Mouse (Mus musculus): ENCODE measurements around the gene Gm281. TPM values are rescaled to one million over a fixed set of nuclear protein-coding genes. Genes with fewer than 3 reads are reported as not detected.
"Not testable (repeated sequence)": the region's sequence is repeated elsewhere in the genome, so short reads cannot be mapped to it uniquely, and the experiment has no call there.

The Gm281 gene
- not detected in 2 replicates for total RNA-seq (2014; fragmentation: Nextera tagmentation)
- total RNA-seq (2017) = not detected in 2 replicates

DNA sequence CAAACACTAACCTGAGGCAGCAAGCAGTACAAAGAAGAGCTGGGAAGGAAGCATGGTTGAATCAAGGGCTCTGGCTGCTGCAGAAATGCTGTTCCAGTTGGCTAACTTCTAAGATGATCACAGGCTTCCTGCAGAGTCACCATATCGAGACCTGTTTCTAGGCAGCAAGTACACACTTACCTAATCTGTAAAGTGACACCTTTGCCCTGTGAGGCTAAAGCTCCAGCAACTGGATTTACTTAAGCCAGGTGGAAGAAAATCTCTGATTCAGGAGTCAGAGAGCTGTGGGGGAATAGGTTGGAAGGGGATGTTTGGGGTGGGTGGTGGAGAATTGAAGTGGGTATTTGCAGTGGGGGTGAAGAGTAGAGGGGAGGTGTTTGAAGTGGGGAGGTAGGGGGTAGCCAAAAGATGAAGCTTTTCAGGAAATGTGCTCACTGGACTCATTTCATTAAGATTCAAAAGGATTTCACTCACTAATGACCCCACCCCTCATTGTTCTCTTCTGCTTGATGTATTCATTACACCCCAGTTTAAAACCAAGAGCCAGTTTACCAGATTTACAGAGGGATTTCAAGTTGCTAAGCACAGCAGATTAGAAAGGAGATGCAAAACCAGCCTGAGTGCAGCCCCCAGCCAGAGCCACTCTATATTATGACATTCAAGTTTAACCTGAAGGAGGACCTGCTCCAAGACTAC is at the start of gene Gm281:
TSS of gene Gm281 (minus strand) at position 92 of the 696 bp plus-strand sequence.
- ATAC-seq (replicated peaks; ENCODE audit: low FRiP score, low TSS enrichment, poor library complexity, severe bottlenecking) = no peak

DNA sequence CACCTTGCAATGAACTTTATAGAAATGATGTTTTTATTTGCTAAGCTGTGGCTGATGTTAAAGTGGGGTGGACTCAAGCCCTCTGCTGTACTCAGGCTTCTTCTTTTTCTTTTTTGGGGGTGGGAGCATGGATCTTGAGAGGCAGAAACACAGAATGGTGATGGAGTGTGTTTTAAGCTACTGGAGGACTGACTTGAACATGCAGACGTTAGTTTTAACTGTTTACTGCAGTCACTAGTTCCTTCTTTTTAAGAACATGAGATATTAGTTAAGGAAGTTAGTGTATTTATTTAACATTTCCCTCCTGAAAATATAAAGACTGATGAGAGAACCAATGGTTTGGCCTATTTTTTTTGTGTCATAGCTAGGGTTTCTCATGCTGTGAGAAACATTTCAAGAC is 49.2 kb upstream of the Gm281 start:
- no peak for ATAC-seq (replicated peaks; ENCODE audit: low FRiP score, low TSS enrichment, poor library complexity, severe bottlenecking)

DNA sequence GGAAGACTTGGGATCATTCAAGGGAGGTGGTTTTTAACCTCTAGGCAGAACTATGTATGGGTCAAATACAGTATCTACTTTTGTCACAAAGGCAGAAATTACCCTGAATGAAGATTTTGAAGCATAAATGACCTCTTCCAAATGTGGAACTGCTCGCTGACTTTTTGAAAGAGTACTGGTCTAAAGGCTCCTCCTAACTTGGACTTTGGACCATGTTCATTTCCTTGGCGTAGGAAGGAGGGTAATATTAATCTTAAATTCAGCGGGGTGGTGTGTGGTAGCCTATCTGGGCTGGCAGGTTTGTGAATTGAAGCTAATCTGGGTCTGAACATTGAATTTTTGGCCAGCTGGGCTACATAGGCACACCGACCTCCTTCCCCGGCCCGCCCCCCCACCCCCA is 48.2 kb upstream of the Gm281 start:
- peak; percentile 62 for ATAC-seq (replicated peaks; ENCODE audit: low FRiP score, low TSS enrichment, poor library complexity, severe bottlenecking)

DNA sequence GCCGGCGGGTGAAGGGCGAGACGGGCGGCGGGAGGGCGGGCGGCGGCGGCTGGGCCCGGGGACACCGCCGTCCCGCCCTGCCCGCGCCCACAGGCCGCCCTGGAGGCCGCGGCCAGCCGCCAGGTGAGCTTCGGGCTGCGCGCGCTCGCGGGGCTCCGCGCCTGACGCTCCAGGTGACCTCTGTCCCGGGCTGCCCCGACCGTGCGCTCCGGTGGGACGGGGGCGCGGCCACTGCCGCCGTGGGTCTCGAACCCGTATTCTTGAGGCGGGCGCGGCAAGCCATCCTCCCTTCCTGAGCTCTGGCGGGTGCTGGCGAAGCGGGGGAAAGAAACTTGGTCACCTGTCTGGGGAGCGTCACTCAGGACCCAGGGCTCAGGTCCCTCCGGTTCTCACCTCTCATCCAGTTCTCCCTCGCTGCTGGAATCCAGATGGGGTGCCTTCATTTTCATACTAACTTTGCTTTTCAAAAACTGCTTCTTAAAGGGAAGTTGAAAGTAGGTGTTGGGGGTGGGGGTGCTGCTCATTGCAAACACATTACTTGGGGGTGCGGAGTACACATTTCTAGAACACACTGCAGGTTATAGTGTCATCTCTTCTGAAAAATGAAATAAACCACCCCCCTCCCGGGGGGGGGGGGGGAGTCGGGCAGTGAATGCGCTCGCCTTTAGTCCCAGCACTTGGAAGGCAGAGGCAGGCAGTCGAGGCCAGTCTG is 47.3 kb upstream of the Gm281 start, which contains the start of the genes Atxn7 and Thoc7:
TSS of gene Atxn7 (plus strand) at position 40 of the 712 bp plus-strand sequence.
TSS of gene Thoc7 (minus strand) at position 452 of the 712 bp plus-strand sequence.
- peak; percentile 18; the same call in 1 of the 2 replicates for ATAC-seq (replicated peaks; ENCODE audit: low FRiP score, low TSS enrichment, poor library complexity, severe bottlenecking)

DNA sequence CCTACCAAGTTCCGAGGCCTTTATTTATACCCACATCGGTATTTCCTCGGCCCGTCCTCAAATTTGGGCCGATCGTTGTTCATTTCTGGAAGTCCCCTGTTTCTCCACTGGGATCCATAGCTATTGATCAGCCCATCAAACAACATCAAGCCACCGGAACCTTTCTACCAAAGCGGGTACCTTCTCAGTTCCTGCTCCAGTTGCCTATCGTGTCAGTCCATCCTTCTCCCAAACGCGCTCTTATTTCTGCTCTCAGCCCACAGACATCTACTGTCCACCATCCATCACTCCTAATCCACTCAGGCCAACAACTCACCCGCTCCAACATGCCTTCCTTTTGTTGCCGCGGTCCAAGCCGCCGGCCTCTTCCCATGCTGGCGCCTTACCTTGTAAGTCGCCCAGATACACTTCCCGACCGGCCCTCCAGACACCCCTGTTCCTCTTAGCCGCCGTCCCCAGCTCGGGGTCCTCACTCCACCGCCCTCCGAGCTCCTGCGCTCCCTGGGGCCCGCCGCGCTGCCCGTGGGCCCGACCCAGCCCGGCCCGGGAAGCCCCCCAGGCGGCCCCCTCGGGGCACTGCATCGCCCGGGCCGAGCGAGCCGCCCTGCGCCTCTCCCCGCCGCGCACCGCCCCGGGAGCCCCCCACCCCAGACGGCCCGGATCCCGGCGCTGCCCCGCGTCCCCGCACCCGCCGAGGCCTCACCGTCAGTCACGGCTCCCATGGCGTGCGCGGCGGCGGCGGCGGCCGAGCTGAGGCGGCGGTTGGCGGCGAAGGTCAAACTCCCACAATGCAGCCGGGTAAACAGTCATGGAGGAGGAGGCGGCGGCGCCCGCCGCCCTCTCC is 46.4 kb upstream of the Gm281 start:
- ATAC-seq (replicated peaks; ENCODE audit: low FRiP score, low TSS enrichment, poor library complexity, severe bottlenecking) = peak; percentile 40

DNA sequence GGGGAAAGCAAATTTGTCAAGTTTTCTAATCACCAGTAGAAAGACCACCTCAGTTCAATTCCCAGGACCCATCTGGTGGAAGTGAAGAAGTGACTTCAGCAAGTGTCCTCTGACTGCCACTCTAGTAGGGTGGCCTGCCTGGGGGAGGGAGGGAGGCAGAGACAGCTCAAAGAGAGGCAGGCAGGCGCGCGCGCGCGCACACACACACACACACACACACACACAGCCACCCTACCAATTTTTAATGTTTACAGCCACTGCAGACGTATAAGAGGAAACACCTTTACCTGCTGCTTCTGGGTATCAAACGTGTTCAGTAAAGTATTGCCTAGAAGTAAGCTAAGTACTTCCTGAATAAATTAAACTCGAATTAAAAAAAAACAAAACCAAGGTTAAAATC is 45.8 kb upstream of the Gm281 start:
- ATAC-seq (replicated peaks; ENCODE audit: low FRiP score, low TSS enrichment, poor library complexity, severe bottlenecking) = peak; percentile 54

DNA sequence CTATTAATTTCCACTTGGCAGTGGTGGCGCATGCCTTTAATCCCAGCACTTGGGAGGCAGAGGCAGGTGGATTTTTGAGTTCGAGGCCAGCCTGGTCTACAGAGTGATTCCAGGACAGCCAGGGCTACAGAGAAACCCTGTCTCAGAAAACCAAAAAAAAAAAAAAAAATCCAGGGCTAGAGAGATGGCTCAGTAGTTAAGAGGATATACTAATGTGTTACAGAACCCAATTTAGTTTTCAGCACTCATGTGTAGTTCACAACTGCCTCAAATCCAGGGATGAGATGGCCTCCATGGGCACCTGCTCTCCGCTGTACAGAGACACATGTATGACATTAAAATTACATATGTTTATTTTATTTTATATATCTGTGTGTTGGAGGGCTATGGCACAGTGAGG is 37.9 kb upstream of the Gm281 start:
- not testable (repeated sequence) for ATAC-seq (replicated peaks; ENCODE audit: low FRiP score, low TSS enrichment, poor library complexity, severe bottlenecking)

DNA sequence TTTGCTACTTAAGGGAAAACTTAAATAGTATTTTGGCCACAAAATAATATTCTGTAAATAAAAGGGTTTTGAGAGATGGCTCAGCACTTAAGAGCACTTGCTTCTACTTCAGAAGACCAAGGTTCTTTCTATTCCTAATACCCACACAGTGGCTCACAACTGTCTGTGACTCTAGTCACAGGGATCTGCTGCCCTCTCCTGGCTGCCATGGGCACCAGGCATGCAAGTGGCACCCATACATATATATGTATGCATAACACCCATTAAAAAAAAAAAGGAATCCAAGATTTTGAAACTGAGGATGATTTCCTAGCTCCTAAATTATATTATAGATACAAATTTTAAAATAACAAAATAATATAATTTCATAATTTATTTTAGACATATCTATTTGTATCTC is 36.1 kb upstream of the Gm281 start:
- ATAC-seq (replicated peaks; ENCODE audit: low FRiP score, low TSS enrichment, poor library complexity, severe bottlenecking) = peak; percentile 98

DNA sequence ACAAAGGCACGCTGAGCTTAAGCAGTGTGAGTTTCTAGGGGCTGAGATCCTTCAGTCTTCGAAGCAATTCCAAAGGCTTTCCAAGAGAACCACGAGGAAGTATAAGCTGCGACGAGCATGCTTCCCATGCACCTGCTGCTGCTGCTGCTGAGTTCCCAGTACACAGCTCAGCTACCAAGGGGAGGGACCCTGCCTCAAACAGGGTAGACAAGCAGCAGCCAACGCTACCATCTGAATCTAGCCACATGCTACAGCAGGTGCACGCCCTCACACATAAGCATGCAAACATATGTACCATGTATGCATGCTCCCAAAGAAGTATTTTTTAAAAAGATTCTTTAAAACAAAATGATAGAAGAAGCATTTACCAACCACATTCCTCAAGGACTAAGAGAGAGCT is 34.1 kb upstream of the Gm281 start:
- ATAC-seq (replicated peaks; ENCODE audit: low FRiP score, low TSS enrichment, poor library complexity, severe bottlenecking) = no peak

DNA sequence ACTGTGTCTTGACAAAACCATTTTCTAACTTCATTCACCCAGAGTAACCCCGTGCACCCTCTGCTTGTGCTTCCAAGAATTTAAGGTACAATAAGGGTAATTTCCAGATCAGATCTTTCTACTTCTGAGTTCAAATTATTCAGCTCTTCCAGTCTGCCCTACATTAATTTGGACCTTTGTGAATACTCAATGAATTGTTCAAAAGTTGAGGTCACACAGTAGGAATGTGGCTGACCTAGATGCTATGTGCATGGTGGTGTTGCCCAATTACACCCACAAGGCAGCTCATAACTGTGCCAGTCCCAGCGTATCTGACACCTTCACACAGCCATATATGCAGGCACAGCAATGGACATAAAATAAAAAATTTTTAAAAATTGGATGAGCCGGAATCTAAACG is 30.4 kb upstream of the Gm281 start:
- no peak for ATAC-seq (replicated peaks; ENCODE audit: low FRiP score, low TSS enrichment, poor library complexity, severe bottlenecking)

DNA sequence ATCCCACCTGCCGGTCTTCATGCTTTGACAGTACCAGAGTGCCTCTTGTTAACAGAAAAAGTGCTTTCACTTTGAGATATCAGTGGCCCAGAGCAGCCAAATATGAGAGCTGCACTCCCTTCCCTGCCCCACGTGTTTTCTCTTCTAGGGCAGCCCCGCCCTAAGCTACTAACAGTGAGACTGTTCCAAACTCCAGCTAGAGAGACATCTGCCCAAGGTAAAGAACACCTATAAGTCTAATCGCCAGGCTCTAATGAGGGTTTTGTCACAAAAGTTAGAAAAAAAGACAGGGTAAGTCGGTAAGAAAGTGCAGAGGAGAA is 19.7 kb upstream of the Gm281 start:
- peak; percentile 53 for ATAC-seq (replicated peaks; ENCODE audit: low FRiP score, low TSS enrichment, poor library complexity, severe bottlenecking)

DNA sequence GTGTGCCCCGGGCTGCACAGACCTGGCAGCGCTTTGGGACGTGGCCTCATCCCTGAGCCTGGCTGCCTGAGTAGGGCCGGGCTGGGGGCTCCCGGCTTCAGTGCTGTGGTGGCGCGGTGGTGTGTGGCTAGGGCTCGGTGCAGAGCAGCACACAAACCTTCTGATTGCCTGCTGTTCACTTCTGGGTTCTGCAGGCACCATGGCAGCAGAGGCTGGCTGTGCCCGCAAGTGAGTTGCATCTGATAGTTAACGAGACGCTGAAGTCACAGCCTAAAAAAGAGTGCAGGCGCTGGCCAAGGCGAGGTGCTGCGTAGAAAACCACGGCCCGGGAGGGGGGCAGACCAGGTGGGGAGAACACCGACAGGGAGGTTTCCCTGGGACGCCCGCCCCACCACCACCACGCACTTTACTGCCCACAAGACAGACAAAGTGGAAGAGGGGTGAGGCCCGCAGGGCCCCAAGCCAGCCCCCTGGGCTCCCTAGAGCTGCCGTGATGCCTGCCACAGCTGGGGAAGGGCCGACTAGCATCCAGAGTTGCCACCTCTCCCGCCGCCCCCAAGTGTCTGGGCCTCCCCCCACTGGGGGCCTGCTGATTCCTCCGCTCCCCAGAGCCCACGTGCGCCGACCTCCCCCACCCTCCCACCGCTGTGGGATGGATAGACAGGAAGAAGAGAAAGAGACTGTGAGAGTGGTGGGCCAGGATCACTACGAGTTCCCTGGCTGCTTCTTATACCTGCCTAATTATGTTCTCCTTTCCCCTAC is 19.2 kb upstream of the Gm281 start:
- ATAC-seq (replicated peaks; ENCODE audit: low FRiP score, low TSS enrichment, poor library complexity, severe bottlenecking) = peak; percentile 91

DNA sequence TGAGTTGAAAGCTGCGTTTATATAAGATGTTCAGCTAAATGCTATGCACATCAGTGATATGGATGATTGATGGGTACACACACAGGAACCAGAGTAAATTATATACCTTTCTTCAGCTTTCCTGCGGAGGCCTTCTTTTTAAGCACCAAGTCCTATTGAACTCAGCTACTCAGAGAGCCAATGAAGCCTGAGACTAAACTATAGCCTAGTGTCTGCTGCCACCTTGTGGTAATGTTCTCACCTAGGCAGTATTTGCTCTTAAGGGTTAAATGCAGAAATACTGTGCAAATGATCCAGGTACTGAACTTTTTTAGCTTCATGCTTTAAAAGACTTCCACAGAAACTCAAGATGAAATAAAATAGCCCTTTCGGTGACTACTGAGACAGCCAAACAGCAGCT is 3.4 kb upstream of the Gm281 start:
- peak; percentile 89 for ATAC-seq (replicated peaks; ENCODE audit: low FRiP score, low TSS enrichment, poor library complexity, severe bottlenecking)

DNA sequence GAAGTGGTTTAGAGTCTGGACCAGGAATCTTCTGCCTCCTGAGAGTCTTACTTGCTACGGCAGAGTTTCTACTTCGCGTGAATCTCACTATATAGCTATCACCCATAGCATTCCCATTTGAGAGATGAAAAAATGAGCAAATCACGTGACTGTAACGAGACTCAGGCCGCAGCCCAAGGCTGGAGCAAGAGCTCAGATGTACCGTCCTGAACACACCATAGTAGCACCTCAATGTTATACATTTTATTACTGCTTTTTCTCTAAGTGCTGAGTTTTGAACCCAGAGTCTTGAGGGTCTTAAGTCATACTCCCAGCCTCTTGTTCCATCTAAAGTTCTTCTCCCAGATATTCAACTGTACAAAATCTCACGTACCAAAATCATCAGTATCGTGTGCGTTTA is 2.9 kb upstream of the Gm281 start:
- ATAC-seq (replicated peaks; ENCODE audit: low FRiP score, low TSS enrichment, poor library complexity, severe bottlenecking) = no peak

DNA sequence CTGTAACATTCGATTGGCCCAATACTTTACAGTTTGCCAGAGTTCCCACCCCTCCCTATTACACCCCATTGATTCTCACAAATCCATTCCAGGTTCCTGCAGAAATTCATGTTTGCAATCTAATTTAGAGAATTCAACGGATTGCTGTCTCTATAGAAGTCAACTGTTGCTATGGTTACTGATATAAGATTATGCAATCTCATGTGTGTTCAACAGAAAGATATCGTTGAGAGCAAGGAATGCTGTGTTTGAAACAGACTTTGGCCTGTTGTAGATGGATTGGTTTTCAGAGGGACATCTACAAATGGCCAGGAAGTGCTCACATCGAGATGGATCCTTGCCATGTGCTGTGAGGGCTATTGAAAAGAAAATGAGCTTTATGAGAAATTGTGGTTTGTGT is 929 bp upstream of the Gm281 start:
- ATAC-seq (replicated peaks; ENCODE audit: low FRiP score, low TSS enrichment, poor library complexity, severe bottlenecking) = no peak

DNA sequence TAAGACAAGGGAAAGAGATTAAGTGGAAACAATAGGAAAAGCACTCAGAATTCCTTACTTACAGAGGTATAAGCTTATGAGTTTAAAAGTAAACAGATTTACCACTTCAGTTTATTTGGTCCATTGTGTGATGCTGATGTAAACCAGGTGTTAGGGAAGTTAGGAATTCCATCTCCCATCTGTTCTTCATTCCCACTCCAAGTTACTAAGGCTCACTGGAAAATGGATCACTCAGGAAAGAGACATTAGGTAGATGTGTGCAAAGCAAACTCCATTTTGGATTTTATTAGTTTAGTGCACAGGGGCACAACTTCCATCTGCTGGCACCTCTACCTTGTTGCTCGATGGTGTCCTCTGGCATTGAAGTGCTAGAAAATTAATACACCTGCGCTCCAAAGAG is 4.1 kb downstream of the Gm281 start:
- no peak for ATAC-seq (replicated peaks; ENCODE audit: low FRiP score, low TSS enrichment, poor library complexity, severe bottlenecking)

DNA sequence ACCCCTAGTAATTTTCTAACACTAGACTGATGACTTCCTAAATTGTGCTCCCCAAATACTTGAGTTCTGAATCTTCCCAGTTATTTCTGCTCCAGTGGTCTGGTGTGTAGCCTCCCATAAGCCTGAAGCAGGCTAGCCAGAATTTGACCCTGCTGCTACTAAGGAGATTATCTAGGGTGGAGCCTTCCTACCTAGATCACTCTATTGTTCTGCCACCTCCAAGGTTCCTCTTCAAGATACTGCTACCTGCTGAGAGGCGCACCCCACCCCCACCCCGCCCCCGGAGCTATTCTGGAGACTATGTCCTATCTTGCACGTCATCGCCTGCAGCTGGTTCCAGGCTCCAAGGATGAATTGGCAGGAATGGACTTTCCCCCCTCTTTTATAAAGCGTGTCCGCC is 7.1 kb downstream of the Gm281 start:
- ATAC-seq (replicated peaks; ENCODE audit: low FRiP score, low TSS enrichment, poor library complexity, severe bottlenecking) = no peak

DNA sequence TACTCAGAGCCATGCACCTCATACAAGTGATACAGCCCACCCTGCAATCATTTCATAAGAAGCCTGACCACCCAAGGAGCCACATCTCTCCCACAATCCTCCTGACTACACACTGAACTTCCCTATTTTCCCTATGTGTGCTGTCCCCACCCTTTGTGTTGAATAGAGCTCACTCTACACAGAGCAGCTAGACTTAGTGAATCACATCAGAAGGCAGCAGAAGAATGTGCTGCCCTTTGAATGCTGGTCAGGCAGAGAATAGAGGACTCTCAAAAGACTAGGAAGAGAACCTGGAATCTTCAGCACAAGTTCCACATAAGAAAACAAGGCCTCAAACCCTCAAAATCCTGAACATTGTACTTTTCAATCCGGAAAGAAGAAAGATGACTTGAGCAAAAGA is 7.8 kb downstream of the Gm281 start:
- no peak for ATAC-seq (replicated peaks; ENCODE audit: low FRiP score, low TSS enrichment, poor library complexity, severe bottlenecking)

DNA sequence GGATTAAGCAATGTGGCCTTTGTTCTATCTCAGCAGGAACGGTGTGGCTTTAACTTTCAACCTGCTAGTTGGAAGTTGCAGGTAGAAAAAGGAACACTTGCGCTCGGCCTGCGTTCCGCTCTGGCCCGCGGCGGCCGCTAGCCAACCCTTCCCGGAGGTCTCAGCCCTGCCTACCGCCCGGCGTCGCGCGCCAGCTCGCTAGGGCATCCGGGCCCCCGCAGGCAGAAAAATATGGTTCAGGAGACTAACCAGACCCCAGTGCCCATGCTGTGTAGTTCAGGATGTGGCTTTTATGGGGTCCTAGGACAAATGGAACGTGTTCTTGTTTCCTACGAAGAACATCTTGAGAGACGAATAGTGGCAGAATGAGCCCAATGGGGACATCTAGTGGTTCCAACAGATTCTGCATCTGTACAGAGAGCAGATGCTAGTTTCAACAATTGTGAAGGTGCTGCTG is 12.6 kb downstream of the Gm281 start:
- peak; percentile 94 for ATAC-seq (replicated peaks; ENCODE audit: low FRiP score, low TSS enrichment, poor library complexity, severe bottlenecking)
